Mouse (Mus musculus) thymus, adult 2 months (tissue): ENCODE measurements around the gene Lag3.

Experiments used
- CTCF ChIP-seq: fragments of 200-500 bp; IDR thresholded peaks from 2 replicates; pipeline ENCODE4 v1.5.1; 2012; ENCODE audit warnings: mild to moderate bottlenecking, control low read depth, low read length, moderate library complexity, borderline replicate concordance; ENCODE audit not compliant: control insufficient read depth, poor library complexity, insufficient read depth; ENCODE audit errors: extremely low read depth
- POLR2A ChIP-seq: fragments of 200-500 bp; IDR thresholded peaks from 2 replicates; pipeline ENCODE4 v1.6.1; 2012; ENCODE audit warnings: mild to moderate bottlenecking, low read length, control low read depth, moderate library complexity; ENCODE audit not compliant: control insufficient read depth, poor library complexity, insufficient read depth; ENCODE audit errors: extremely low read depth

- TF ChIP-seq POLR2A (no peak), CTCF (no peak)
These were observed 18.7 kb upstream of the Lag3 start for GRCm38 (mm10) chr6:124930231-124930630.
